Mouse (Mus musculus) liver, adult (tissue): ENCODE measurements around the gene Ggnbp2.

Source experiments
- GATA4 ChIP-seq: IDR thresholded peaks from 2 replicates; pipeline ENCODE4 v1.6.1; 2014; ENCODE audit warnings: mild to moderate bottlenecking, low read length; ENCODE audit not compliant: insufficient replicate concordance

Gene Ggnbp2

GRCm38 (mm10) chr11:84885238-84885637 lies 14.6 kb upstream of the Ggnbp2 start:
- no peak for TF ChIP-seq GATA4

GRCm38 (mm10) chr11:84882346-84882745 lies 11.7 kb upstream of the Ggnbp2 start:
- TF ChIP-seq GATA4, result no peak

GRCm38 (mm10) chr11:84880971-84881370 lies 10.4 kb upstream of the Ggnbp2 start:
- TF ChIP-seq GATA4, result no peak

GRCm38 (mm10) chr11:84880465-84880961 lies 9.9 kb upstream of the Ggnbp2 start:
- TF ChIP-seq GATA4, result no peak

DNA sequence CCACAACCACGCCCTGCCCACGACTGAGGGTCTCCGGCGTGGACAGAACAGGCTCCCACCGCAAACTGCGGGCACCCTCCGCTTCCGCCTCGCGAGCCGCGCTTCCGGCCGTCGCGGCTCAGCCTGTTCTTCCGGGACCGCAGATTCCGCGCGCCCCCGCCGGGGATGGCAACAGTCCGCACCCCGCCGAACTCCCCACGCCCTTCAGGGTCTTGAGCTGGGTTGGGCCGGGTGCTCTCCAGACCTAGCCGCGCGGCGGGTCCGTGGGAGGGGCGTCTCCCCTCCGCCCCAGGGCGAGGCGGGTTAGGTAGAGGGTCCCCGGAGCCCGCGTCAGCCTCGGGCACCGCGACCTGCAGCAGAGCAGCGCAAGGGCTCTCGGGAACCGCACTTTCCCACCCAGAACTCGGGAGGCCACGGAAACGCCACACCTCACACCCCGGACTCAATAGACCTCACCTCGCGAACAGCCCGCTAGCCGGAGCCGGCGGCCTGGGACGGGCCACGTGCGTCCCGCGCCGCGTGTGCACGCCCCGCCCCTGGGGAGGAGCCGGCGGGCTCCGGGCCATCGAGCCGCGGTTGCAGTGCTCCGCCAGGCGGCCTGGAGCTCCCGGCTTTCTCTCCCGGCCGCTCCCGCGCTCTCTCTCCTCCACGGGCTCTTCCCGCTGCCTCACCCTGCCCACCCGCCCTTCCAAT lies 9.3 kb upstream of the Ggnbp2 start, which contains the start of the genes Myo19 and Pigw:
TSS of gene Myo19 (plus strand) at position 377 of the 693 bp plus-strand sequence.
TSS of gene Pigw (minus strand) at position 514 of the 693 bp plus-strand sequence.
- TF ChIP-seq GATA4, result no peak

GRCm38 (mm10) chr11:84879007-84879771 lies 8.6 kb upstream of the Ggnbp2 start:
- TF ChIP-seq GATA4, result no peak

GRCm38 (mm10) chr11:84873042-84873833 lies 2.6 kb upstream of the Ggnbp2 start:
- no peak for TF ChIP-seq GATA4

DNA sequence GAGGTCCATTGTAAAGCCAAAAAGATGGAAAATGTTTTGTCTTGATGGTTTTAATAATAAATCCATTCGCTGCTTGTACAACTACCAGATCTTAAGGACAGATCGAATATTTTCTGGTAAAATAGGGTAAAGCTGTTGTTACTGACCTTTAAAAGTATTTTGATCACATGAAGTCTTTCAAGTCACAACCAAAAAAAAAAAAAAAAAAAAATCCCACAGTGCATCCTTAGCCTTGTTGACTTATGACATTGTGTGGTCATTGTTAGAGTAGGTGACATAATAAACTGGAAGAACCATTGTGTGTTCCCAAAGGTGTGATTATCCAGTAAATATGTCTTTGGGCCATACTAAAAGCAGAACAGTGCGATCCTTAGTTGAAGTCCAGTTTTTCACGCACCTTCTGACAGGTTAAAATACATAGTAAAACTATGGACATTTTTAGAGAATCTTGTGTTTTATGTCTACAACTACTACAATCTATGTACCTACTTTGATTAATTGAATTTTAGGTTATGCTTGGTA lies 992 bp upstream of the Ggnbp2 start:
- TF ChIP-seq GATA4, result no peak

GRCm38 (mm10) chr11:84871046-84871445 lies 429 bp upstream of the Ggnbp2 start:
- peak; percentile 19; the same call in 1 of the 2 replicates for TF ChIP-seq GATA4

DNA sequence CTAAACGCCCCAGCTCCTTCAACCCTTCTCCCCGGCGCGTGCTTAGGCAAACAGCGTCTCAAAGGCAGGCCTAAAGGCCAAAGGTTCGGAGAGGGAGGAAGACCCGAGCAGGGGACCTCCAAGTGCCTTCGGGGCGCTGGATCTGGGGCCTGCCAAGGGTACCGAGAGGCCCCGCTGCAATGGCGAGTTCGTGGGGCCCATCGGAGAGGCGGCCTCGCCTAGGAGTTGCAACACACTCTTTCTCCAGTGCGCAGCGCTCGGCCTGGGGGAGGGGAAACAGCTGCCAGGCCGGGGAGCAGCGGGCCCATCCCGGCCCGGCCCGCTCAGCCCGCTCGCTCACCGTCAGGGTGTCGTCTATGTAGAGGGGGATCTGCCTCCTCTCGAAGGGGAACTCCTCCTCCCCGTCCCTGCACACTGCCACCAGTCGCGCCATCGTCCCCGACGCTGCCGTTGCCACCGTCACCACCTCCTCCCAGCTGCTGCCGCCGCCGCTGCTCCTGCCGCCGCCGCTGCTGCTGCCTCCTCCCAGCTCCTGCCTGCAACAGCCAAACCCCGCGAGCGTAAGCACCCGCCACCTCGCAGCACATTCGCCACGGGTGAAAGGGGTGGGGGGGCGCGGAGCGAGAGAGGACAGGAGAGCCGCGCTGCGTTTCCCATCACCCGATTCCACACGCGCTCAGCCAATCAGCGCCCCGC lies 932 bp downstream of the Ggnbp2 start:
- no peak; the same call in 1 of the 2 replicates for TF ChIP-seq GATA4

DNA sequence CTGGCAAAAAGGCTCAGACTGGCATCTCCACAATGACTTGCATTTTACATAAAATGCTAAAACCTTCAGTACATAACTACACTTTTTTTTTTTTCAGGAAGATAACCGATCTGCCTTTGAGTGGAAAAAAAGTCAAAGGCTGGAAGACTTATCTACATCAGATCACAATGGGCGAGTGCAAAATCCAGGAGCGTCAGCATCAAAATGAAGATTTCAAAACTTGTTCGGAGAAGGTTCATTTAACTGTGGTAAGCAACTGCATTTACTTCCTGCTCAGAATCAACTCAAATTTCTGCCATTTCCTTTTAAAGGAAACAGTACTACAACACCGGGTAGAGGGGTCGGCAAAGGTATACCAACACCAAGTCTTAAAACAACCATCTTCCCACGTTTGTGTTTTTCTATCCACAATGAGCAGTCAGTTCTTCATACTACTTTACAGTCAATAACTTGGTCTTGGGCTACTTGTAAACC lies 1.8 kb downstream of the Ggnbp2 start:
- no peak for TF ChIP-seq GATA4

DNA sequence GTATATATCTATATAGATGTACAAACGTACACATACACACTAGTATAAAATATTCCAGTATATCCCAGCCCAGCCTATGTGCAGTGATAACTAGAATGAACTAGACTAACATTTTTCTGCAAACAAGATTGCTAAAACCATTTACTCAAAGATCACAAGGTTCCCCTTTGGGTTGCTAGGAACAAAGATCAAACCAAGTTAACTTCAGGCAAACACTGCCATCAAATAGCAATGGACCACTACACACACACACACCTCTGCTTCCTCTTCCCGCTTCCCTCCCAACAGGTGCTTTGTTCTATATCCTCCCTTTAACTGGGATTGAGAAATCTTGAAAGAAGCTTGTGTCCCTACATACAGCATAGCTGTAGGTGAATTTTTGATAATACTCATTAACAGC lies 3.0 kb downstream of the Ggnbp2 start:
- TF ChIP-seq GATA4, result no peak

- peak; percentile 100 for TF ChIP-seq GATA4
Measured at GRCm38 (mm10) chr11:84865268-84865667, 5.3 kb downstream of the Ggnbp2 start.

- no peak for TF ChIP-seq GATA4
Measured at GRCm38 (mm10) chr11:84855285-84855684, 15.3 kb downstream of the Ggnbp2 start.

DNA sequence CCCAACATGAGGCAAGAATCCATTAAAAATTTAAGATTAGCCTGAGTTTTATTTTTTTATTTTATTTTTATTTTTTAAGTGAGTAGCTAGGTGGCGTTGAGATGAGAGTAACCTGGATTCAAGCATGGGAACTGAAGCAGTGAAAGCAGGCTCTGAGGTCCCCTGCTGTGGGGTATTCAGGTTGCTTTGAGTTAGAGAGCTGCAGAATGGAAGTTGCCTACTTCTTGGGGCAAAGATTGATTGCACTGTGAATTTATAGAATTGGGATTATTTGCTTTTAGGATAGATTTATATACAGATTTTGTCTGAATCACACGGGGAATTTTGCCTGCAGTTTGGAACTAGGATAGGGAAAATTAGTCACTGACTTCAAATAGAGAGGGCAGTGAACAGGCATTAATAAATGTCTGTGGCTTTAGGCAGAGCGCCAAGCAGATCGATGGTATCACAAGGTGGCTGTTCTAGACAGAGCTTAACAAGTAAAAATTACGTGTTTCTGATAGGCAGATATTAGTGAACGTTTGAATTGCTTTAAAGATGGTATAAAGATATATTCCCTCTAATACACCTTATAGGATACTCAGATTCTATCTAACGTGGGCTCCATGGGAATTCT lies 23.0 kb downstream of the Ggnbp2 start:
- no peak for TF ChIP-seq GATA4
